Mouse (Mus musculus) MN1 (cell line): ENCODE measurements around the gene Alox8.

Source experiments
- DNase-seq: peaks from one replicate; pipeline ENCODE4 v3.0.0-alpha.2; 2016; ENCODE audit warnings: low spot score

Alox8 gene

GRCm38 (mm10) chr11:69197743-69198142 lies at the start of gene Alox8:
TSS of gene Alox8 (minus strand) at chr11:69197843.
- DNase-seq: no peak

- DNase-seq: peak; percentile 40
Measured at GRCm38 (mm10) chr11:69245643-69246042, 48.0 kb upstream of the Alox8 start.

GRCm38 (mm10) chr11:69244911-69245310 lies 47.3 kb upstream of the Alox8 start:
- peak; percentile 76 for DNase-seq

- no peak for DNase-seq
Measured at GRCm38 (mm10) chr11:69236926-69237260, 39.2 kb upstream of the Alox8 start, which contains the start of gene Gucy2e. TSS of gene Gucy2e (minus strand) at chr11:69237036.

- peak; percentile 39 for DNase-seq
Measured at GRCm38 (mm10) chr11:69236061-69236925, 38.6 kb upstream of the Alox8 start.

GRCm38 (mm10) chr11:69235285-69236060 lies 37.8 kb upstream of the Alox8 start:
- DNase-seq: peak; percentile 83

GRCm38 (mm10) chr11:69233141-69233540 lies 35.5 kb upstream of the Alox8 start:
- DNase-seq: no peak

GRCm38 (mm10) chr11:69230420-69230819 lies 32.8 kb upstream of the Alox8 start:
- no peak for DNase-seq

- no peak for DNase-seq
Measured at GRCm38 (mm10) chr11:69225715-69226114, 28.1 kb upstream of the Alox8 start.

GRCm38 (mm10) chr11:69223101-69223500 lies 25.5 kb upstream of the Alox8 start:
- no peak for DNase-seq

GRCm38 (mm10) chr11:69221070-69221469 lies 23.4 kb upstream of the Alox8 start:
- DNase-seq: no peak

GRCm38 (mm10) chr11:69218661-69219060 lies 21.0 kb upstream of the Alox8 start:
- DNase-seq: no peak

- no peak for DNase-seq
Measured at GRCm38 (mm10) chr11:69217411-69217810, 19.8 kb upstream of the Alox8 start.

- peak; percentile 60 for DNase-seq
Measured at GRCm38 (mm10) chr11:69211431-69211830, 13.8 kb upstream of the Alox8 start.

- DNase-seq: peak; percentile 37
Measured at GRCm38 (mm10) chr11:69202469-69203230, 5.0 kb upstream of the Alox8 start.

- DNase-seq: no peak
Measured at GRCm38 (mm10) chr11:69200231-69200630, 2.6 kb upstream of the Alox8 start.

GRCm38 (mm10) chr11:69199251-69199650 lies 1.6 kb upstream of the Alox8 start:
- no peak for DNase-seq

GRCm38 (mm10) chr11:69197194-69197593 lies 449 bp downstream of the Alox8 start:
- DNase-seq: no peak

- DNase-seq: peak; percentile 38
Measured at GRCm38 (mm10) chr11:69196766-69197165, 877 bp downstream of the Alox8 start.

- peak; percentile 61 for DNase-seq
Measured at GRCm38 (mm10) chr11:69192840-69193239, 4.8 kb downstream of the Alox8 start.

- no peak for DNase-seq
Measured at GRCm38 (mm10) chr11:69185936-69186335, 11.7 kb downstream of the Alox8 start.

GRCm38 (mm10) chr11:69185031-69185430 lies 12.6 kb downstream of the Alox8 start:
- DNase-seq: no peak
